Mouse (Mus musculus) brown adipose tissue, adult 24 weeks (tissue): ENCODE data around the gene Nkap. TPM values are rescaled to one million over a fixed set of nuclear protein-coding genes. Genes with fewer than 3 reads are reported as not detected.
"Not testable (repeated sequence)": the region's sequence is repeated elsewhere in the genome, so short reads cannot be mapped to it uniquely, and the experiment has no call there.

Experiments used
- H3K27ac ChIP-seq: fragments of 200-500 bp; replicated peaks from 2 replicates; pipeline ENCODE4 v1.5.1; 2012; ENCODE audit warnings: low read depth, mild to moderate bottlenecking, low read length
- H3K4me1 ChIP-seq: fragments of 200-500 bp; 2 replicates; pipeline ENCODE4 v1.6.1; 2012; ENCODE audit warnings: low read length, mixed read lengths; ENCODE audit not compliant: control insufficient read depth, insufficient read depth, insufficient read length
- H3K4me3 ChIP-seq: fragments of 200-500 bp; 2 replicates; pipeline ENCODE4 v1.5.1; 2012; ENCODE audit warnings: low read depth, mild to moderate bottlenecking, low read length, moderate library complexity; ENCODE audit not compliant: insufficient read depth
- polyA plus RNA-seq: library from polyadenylated mRNA; stranded (reverse); fragments of >200 nt; gene quantifications from 2 replicates; pipeline ENCODE4 v1.2.4, GENCODE M21; 2012; ENCODE audit not compliant: missing spikeins, insufficient read depth, insufficient read length

Nkap gene
- polyA plus RNA-seq, 1 experiment, result 10.9 TPM

DNA sequence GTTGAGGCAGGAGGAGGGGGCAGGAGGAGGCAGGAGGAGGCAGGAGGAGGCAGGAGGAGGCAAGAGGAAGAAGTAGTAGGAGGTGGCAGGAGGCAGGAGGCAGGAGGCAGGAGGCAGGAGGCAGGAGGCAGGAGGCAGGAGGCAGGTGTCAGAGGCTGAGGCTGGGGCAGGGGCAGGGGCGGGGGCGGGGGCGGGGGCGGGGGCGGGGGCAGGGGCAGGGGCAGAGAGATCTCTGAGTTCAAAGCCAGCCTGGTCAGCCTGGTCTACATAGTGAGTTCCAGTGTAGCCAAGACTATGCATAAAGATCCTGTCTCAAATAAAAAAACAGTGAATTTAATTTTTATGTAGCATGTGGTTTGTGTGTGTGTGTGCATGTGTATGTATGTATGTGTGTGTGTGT lies 9.5 kb upstream of the Nkap start:
- no peak overlapping the region for H3K27ac ChIP-seq
- H3K4me3 ChIP-seq, result no peak overlapping the region
- no peaks in the 10 kb centered on the region for H3K4me1 ChIP-seq

GRCm38 (mm10) chrX:37119585-37119984 lies 7.0 kb upstream of the Nkap start:
- H3K4me1 ChIP-seq, result no peaks in the 10 kb centered on the region
- H3K4me3 ChIP-seq, result no peak overlapping the region
- H3K27ac ChIP-seq, result no peak overlapping the region

DNA sequence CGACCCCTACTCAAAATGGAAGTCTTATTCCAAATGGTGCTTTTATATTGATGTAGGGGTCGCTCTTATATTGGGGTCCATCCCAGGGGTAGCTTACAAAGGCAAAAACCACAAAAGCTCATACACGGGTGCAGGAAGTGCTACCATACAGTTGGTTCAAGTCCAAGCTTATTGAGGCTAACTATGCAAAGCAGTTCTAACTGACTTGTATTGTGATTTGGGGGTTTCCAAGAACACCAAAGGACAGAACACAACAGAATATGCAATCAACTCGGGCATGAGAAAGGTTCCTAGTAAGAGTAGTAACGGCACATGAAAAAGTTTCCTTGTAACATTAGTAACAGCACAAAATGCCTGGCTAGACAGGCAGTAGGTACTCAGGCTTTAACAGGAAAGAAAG lies 6.4 kb upstream of the Nkap start:
- no peak overlapping the region for H3K27ac ChIP-seq
- no peak overlapping the region for H3K4me3 ChIP-seq
- H3K4me1 ChIP-seq, result no peaks in the 10 kb centered on the region

DNA sequence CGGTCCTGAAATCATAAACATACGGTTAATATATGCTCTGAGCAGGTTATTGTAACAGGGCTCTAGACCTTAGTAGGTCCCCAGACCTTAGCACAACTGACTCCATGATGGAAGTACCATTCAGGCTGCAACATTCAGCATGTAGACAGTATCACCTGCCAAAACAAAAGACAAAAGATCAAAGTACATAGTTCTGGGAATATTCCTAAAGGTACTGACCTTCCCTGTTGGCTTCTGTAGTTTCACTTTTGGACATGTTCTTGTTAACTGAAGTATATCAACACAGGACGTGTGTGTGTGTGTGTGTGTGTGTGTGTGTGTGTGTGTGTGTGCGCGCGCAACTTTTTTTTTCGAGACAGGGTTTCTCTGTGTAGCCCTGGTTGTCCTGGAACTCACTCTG lies 1.1 kb upstream of the Nkap start:
- peaks cover 3% of the 10 kb centered on the region; the same call in 1 of the 2 replicates for H3K4me1 ChIP-seq
- no peak overlapping the region for H3K4me3 ChIP-seq
- H3K27ac ChIP-seq, result no peak overlapping the region

- Histone ChIP-seq H3K4me1 (no peaks in the 10 kb centered on the region), H3K27ac (no peak overlapping the region), H3K4me3 (no peak overlapping the region)
Observed at GRCm38 (mm10) chrX:37141732-37142131, 15.1 kb downstream of the Nkap start.

DNA sequence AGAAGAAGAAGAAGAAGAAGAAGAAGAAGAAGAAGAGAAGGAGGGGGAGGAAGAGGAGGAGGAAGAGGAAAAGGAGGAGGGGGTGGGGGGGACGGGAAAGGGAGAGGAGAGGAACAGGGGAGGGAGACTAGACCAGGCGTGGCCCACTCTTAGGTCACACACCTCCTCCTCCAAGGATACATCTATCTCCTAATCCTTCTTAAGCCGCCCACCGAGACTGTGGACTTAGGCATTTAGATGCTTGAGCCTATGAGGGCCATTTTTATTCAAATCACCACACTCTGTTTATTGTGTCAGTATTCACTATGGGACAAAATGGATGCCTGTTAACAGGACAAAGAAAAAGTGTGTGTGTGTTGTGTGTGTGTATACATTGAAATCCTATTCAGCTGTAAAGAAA lies 17.9 kb downstream of the Nkap start:
- H3K27ac ChIP-seq, H3K4me1 ChIP-seq, H3K4me3 ChIP-seq: not testable (repeated sequence)

- H3K4me3 ChIP-seq, result no peak overlapping the region
- no peak overlapping the region for H3K27ac ChIP-seq
- H3K4me1 ChIP-seq, result no peaks in the 10 kb centered on the region
Observed at GRCm38 (mm10) chrX:37144954-37145353, 18.4 kb downstream of the Nkap start.

DNA sequence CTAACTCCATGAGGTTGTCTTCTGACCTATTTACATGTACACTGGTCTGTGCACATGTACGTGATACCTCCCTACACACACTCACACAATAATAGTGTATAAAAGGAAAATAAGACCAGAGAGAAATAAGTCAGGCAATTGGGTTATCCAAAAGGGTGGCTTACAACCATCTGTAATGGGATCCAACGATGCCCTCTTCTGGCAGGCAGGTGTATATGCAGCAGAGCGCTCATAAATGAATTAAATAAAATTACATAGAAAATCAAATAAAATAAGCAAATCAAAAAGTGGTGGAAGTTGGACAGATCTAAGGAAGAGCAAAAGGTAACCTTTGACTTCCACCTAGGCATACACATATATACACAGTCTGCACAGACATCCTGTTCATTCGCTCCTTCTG lies 31.2 kb downstream of the Nkap start:
- H3K27ac ChIP-seq, result no peak overlapping the region

DNA sequence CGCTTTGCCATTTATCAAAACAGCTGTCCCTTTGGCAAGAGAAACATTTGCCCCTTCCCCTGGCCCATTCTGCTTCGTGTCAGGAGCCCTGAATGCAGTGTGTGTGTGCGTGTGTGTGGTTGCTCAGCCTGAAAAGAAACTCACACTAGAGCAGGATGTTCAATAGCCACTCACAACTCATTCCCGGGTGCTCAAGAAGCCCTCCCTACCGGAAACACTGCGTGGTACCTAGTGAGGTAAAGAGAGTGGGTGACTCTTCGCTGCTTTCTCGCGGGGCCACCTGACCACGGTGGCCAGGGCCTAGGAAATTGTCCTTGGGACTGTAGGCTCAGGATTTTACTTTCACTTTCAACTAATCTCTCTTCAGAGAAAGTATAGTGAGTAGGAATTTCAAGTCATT lies 34.6 kb downstream of the Nkap start:
- Histone ChIP-seq H3K4me1 (no peaks in the 10 kb centered on the region), H3K27ac (no peak overlapping the region), H3K4me3 (no peak overlapping the region)

More for the DNA sequence above, 31.2 kb downstream of the Nkap start:
- Histone ChIP-seq H3K4me3 (no peak overlapping the region), H3K4me1 (no peaks in the 10 kb centered on the region)

DNA sequence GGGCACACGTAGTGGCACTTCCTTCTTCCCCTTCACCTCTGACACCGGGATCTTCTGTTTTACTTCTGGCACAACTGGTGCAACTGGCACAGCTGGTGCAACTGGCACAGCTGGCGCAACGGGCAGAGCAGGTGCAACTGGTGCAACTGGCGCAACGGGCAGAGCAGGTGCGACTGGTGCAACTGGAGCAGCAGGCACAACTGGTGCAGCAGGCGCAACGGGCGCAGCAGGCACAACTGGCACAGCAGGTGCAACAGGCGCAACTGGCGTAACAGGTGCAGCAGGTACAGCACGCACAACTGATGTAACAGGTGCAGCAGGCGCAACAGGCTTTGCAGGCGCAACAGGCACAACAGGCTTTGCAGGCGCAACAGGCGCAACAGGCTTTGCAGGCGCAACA lies 36.5 kb downstream of the Nkap start:
- Histone ChIP-seq H3K4me3 (no peak overlapping the region), H3K4me1 (no peaks in the 10 kb centered on the region), H3K27ac (no peak overlapping the region)

GRCm38 (mm10) chrX:37167085-37167484 lies 40.5 kb downstream of the Nkap start:
- H3K4me3 ChIP-seq, result no peak overlapping the region
- no peak overlapping the region for H3K27ac ChIP-seq
- H3K4me1 ChIP-seq, result no peaks in the 10 kb centered on the region

DNA sequence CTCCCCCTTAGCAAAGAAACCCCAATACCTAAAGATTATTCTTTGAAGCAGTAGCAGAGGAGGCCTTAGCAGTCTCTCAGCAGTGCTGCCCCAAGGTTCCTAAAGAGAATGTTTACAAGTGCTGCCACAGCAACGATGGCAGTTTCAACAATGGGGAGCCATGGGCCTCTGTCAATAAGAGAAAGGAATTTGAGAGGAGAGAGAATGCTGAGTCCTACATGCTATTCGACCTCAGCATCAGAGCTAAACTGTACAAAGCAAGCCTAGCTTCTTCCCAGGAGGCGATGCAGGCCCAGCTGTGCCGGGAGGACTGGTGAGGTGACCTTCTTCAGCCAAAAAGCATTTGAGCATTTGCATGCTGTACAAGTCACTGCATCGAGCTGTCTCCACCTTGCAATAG lies 42.1 kb downstream of the Nkap start, which contains the start of gene Akap14:
Gene Akap14 (minus strand): TSS at position 101 of the 400 bp plus-strand sequence.
- Histone ChIP-seq H3K4me3 (no peak within 1 kb of the TSS), H3K27ac (no peak within 1 kb of the TSS), H3K4me1 (no peaks in the 10 kb centered on the region)

DNA sequence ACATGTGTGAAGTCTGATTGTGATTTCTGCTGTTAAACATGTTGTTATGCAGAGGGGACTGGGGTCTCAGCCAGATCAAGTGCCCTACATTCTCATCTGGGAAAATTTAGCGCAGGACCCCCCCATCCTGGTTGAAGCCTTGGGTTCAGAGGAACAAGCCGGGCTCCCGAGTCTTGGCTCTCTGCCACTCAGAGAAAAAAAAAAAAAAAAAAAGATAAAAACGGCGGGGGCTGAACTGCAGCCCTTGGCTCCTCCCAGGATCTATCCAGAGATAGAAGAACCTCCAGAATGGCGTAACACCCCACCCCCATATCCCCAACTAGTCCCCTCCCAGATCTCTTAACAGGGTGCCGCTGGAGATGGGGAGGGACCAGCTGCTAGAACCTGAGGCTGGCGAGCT lies 57.8 kb downstream of the Nkap start:
- H3K27ac ChIP-seq, H3K4me3 ChIP-seq, H3K4me1 ChIP-seq: not testable (repeated sequence)

- H3K27ac ChIP-seq, result peak overlapping the region; percentile 65; the same call in 1 of the 2 replicates
- H3K4me3 ChIP-seq, result peak overlapping the region; percentile 89
- H3K4me1 ChIP-seq, result no peaks in the 10 kb centered on the region
Observed at GRCm38 (mm10) chrX:37190755-37191104, 64.1 kb downstream of the Nkap start.

- no peaks in the 10 kb centered on the region for H3K4me1 ChIP-seq
- H3K27ac ChIP-seq, result peak within 1 kb of the TSS; percentile 65; the same call in 1 of the 2 replicates
- peak within 1 kb of the TSS; percentile 89 for H3K4me3 ChIP-seq
Observed at GRCm38 (mm10) chrX:37191105-37191743, 64.6 kb downstream of the Nkap start, which contains the start of the genes Ndufa1 and Rnf113a1. Gene Ndufa1 (minus strand): TSS chrX:37191163. Gene Rnf113a1 (plus strand): TSS chrX:37191245.

DNA sequence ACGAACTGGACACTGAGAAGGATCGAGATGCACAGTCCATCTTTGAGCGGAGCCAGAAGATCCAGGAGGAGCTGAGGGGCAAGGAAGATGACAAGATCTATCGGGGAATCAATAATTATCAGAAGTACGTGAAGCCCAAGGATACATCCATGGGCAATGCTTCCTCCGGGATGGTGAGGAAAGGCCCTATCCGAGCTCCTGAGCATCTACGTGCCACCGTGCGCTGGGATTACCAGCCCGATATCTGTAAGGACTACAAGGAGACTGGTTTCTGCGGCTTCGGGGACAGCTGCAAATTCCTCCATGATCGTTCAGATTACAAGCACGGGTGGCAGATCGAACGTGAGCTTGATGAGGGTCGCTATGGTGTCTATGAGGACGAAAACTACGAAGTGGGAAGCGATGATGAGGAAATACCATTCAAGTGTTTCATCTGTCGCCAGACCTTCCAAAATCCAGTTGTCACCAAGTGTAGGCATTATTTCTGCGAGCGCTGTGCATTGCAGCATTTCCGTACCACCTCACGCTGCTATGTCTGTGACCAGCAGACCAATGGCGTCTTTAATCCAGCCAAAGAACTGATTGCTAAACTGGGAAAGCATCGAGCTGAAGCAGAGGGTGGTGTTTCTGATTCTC lies 65.3 kb downstream of the Nkap start:
- no peak overlapping the region for H3K27ac ChIP-seq
- H3K4me3 ChIP-seq, result peak overlapping the region; percentile 89
- H3K4me1 ChIP-seq, result no peaks in the 10 kb centered on the region
